Mouse (Mus musculus): ENCODE measurements around the gene 4933407L21Rik.

DNA sequence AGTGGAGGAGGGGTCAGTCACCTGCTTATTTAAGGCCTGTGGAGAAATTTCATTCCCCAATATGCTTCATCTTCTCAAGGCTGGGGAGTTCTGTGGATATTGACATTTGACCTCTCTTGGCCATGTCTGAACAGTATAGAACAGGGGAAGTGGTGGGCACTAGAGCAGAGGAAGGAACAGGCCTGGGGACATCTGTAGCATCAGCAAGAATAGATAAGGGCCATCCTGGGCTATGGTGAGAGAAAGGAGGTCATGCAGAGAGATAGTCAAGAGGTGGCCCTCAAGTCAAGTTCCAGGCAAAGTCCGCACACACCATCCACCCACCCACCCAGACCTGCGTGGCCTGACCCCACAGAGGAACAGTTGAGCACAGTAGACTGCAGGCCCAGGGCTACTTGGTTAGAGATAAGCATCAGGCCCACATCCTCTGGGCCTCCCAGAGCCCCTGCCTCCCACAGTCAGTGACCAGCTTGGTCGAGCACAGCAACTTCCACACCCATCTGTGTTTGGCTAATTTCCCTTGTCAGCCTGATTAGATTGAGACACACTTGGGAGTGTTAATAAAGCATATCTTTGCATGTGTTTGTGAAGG is 26.7 kb upstream of the 4933407L21Rik start:
- TF ChIP-seq GATA1 (IDR thresholded peaks at IDR 0.05; ENCODE audit: borderline replicate concordance, low read length) = no peak
- TF ChIP-seq FLI1 (IDR thresholded peaks at IDR 0.05; ENCODE audit: low read length) = no peak
